Mouse (Mus musculus): ENCODE results near the gene Agap1. TPM values are rescaled to one million over a fixed set of nuclear protein-coding genes. Genes with fewer than 3 reads are reported as not detected.

The Agap1 gene
- total RNA-seq, 2 experiments from 2014 or later: 292 to 293 TPM

DNA sequence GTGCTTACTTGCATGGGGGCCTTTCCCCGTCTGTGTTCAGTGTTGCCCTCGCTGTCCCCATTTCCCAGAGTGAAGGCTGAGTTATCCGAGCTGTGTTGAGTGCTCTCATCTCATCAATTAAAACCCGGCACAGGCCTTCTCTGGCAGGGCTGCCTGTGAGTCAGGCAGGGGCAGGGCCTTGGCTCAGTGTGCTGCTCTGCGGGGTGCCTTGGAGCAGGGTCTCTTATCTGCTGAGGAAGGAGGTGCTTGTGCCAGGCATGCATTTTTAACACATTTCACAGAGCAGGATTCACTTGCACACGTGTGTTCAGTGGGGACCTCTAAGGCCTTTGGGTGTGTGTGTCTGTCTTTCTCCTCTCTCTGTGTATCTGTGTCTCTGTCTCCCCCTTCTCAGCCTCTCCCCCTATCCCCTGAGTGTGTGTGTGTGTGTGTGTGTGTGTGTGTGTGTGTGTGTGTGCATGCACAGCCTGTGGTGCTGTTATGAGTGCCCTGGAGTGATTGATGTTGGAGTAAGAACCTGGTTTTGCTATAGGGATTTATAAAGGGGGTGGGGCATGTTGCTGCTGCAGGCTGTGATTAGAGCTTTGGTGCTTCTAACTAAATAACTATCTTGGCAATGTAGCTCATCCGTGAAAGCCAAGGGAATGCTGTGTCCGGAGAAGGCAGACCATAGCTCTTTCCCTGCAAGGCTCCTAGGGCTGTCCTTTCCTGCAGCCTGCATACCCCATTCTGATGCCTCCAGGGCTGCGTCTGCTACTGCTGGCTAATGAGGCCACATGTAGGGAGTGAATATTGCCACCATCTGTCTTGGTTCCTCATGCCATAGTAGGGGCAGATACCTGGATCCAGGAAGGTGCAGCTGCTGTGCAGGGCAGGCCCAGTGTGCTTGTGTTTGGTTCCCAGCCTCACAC, 112.2 kb downstream of the Agap1 start:
- H3K27ac ChIP-seq: no peak overlapping the region
- no peak for DNase-seq (ENCODE audit: low spot score in 2 of 2)
- TF ChIP-seq CTCF (conservative IDR thresholded peaks at IDR 0.05): no peak

DNA sequence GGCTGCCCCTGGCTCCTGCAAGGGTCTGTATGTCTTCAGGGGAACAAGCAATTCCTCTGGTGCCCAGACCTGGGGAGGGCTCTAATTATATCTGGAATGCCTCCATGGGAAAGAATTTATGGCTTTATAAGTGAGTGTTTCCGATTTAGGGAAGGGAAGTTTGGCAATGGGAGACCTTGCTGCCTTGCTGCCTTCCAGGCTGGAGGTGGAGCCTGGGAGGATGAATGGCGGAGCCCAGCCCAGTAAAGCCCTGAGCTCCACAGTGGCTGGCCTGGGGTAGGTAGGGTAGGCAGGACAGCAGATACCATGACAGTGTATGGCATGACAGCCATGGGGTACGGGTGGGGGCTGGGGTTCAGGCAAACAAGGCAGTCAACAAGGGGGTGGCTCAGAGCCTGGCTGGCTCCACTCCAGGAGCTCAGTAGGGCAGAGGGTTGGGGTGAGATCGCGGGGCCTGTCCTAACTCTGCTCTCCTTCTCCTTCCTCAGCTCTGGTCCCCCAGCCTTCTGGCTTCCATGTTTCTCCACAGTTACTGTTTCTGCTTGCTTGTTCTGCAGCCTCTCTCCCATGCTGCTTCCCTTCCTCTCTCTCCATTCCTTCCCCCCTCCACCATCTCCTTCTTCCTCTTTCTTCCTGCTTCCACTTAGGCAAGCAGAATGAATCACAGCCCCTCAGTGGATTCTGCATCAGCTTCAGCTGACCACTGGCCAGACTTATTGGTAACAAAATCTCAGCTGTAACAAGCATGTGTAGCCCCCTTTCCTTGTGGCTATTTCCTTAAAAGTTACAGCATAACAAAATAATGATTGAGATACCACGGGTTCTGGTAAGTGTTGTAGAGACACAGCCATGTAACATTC, 114.2 kb downstream of the Agap1 start:
- no peak for TF ChIP-seq CTCF (conservative IDR thresholded peaks at IDR 0.05)
- no peak for DNase-seq (ENCODE audit: low spot score in 2 of 2)

More for the DNA sequence above, 112.2 kb downstream of the Agap1 start:
- H3K4me3 ChIP-seq: no peak overlapping the region

DNA sequence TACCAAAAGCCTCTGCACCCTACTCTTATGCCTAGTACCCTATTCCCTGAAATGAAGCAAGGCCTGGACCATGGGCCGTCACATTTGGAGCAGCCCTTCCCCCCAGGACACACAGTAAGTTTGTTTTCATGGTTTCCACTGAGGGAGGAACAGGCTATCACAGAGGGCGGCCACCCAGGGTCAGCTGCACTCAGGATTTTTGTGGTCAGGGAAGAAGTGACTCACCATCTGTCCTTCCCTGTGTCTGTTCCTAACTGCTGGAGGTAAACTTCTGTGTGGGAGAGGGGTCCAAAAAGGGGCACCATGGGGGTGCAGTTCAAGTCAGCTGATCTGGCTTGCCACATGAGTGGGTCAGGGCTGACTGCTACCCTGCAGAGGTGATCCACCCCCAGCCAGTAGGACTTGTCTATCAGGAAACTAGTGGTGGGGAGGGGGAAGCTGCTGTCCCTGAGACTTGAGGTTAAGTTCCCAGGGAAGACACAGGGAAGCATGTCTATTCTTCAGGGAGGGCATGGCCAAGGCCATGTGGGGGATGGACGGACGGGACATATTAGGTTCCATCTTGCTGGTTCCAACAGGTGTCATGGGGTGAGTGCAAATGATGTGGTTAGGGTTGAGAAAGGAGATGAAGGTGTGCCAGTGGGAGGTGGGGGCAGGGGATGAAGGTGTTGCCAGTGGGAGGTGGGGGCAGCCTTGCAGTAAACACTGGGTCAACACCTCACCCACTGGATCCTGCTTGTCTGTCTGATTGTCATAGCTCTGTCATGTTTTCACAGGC, 116.1 kb downstream of the Agap1 start:
- no peak overlapping the region for H3K27ac ChIP-seq
- no peak overlapping the region for H3K4me3 ChIP-seq
- TF ChIP-seq CTCF (conservative IDR thresholded peaks at IDR 0.05): no peak
- DNase-seq (ENCODE audit: low spot score in 2 of 2): no peak

More for the DNA sequence above, 114.2 kb downstream of the Agap1 start:
- H3K27ac ChIP-seq: no peak overlapping the region
- H3K4me3 ChIP-seq: no peak overlapping the region

DNA sequence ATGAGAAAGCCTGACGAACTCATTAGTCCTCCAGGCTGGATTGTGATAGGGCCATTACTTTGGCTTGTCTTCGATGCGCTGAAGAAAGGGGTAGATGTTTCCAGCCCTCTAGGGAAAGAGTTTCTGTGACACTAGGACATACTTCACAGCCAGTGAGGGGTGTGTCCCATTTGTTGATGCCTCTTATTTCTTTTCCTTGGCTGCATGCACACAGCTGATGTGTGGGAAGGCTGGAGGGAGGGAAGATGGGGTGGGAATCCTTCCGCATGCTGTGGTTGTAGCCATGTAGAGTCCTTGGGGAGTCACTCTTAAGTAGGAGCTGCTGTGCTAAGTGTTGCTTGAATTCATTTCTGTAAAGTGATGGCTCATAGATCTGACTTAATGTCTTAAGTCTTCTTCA, 118.9 kb downstream of the Agap1 start:
- Histone ChIP-seq H3K27ac (no peak overlapping the region), H3K4me3 (no peak overlapping the region)
- DNase-seq (ENCODE audit: low spot score in 2 of 2): no peak
- no peak for TF ChIP-seq CTCF (conservative IDR thresholded peaks at IDR 0.05)

DNA sequence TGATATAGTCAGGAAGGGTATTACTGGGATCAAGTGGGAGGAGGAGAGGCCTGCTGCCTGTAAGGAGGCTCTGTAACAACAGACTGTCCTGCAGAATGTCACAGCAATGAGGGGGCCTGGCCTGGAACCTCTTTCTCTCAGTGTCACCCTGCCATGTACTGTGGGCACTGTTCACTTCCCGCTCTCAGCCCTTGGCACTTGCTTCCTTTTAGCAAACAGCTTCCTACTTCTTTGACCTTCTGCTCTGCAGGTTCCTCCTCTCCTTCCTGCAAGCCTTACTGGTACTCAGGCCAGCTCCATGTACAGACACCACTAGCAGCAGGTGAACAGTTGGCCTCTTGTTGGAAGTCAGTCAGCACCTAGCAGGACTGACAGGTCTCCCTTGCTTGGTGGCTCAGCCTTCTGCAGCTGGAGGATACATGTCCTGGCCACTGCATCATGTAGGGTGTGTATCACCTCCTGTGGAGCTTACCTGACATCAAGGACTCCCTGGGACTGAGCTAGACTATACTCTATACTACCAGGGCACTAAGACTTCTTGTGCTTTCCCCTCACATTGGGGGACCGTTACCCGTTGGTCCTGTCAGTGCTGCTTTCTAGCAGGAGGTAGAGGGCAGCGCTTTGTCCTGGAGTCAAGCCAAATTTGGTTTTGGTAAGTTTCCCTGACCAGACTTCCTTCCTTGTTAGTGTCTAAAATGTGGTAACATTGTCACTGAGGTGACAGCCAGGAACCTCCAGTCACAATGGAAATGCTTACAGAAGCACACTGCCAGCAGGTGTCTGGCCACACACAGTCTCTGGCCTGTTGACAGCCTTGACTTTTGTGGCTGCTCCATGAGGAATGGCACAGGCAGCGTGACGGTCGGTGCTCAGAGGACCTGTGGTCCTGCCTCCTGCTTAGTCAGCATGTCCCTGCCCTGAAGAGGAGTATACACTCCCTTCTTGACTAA, 120.6 kb downstream of the Agap1 start:
- DNase-seq (ENCODE audit: low spot score in 2 of 2): no peak
- TF ChIP-seq CTCF (conservative IDR thresholded peaks at IDR 0.05): no peak
- no peak overlapping the region for H3K27ac ChIP-seq

DNA sequence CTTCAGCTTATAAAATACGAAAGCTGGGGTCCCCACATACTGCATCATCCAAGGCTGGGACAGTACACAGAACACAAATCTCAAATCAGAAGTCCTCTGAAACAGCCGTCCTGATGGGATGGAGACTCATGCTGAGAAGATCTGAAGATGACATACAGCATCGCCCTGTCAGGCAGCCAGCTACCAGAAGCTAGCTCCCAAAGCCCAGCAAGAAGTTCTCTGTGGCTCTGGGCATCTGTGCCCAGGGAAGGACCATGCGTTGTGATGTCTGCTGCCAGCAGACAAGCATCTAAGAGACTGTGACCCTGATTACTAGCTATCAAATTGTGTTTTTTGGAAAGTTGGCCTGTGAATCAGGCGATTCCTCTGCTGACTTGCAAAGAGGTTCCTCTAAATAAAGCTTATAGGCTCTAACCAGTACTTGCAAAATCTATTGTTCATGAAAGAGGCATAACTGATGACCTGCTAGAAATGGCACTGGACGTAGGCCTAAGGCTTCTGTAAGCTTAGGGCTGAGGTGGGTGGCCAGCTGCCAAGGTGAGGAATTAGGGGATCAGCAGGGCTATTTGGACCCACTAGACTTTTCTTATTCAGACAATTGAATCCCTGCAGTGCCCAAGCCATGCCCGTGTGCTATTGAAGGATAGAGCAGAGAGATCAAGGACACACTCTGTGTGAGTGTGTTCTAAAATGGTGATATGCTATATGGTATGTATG, 121.7 kb downstream of the Agap1 start:
- peak overlapping the region; percentile 92 for H3K27ac ChIP-seq
- peak overlapping the region; percentile 36; the same call in 1 of the 2 replicates for H3K4me3 ChIP-seq
- DNase-seq (ENCODE audit: low spot score in 2 of 2): no peak
- TF ChIP-seq CTCF (conservative IDR thresholded peaks at IDR 0.05): no peak

More for the DNA sequence above, 120.6 kb downstream of the Agap1 start:
- H3K4me3 ChIP-seq: no peak overlapping the region

DNA sequence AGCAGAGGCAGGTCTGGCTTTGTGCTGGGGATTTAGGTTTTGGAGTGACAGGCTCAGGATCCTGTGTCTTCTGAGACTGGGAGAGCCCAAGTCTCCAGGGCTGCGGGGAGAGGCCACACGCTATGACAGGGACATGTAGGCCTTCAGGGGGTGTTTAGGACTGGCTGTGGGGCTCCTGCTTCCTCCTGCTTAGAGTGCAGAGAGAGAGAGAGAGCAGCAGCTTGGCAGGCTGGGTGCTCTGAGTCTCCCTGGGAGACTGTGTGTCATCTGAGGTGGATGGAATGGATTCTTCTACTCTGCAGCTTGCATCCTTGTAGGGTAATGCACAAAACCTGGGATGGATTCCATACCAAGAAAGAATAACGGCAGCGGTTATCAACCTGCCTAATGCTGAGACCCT, 122.4 kb downstream of the Agap1 start:
- peak overlapping the region; percentile 92 for H3K27ac ChIP-seq
- TF ChIP-seq CTCF (conservative IDR thresholded peaks at IDR 0.05): no peak
- H3K4me3 ChIP-seq: peak overlapping the region; percentile 36
- DNase-seq (ENCODE audit: low spot score in 2 of 2): peak; percentile 44 to 74

DNA sequence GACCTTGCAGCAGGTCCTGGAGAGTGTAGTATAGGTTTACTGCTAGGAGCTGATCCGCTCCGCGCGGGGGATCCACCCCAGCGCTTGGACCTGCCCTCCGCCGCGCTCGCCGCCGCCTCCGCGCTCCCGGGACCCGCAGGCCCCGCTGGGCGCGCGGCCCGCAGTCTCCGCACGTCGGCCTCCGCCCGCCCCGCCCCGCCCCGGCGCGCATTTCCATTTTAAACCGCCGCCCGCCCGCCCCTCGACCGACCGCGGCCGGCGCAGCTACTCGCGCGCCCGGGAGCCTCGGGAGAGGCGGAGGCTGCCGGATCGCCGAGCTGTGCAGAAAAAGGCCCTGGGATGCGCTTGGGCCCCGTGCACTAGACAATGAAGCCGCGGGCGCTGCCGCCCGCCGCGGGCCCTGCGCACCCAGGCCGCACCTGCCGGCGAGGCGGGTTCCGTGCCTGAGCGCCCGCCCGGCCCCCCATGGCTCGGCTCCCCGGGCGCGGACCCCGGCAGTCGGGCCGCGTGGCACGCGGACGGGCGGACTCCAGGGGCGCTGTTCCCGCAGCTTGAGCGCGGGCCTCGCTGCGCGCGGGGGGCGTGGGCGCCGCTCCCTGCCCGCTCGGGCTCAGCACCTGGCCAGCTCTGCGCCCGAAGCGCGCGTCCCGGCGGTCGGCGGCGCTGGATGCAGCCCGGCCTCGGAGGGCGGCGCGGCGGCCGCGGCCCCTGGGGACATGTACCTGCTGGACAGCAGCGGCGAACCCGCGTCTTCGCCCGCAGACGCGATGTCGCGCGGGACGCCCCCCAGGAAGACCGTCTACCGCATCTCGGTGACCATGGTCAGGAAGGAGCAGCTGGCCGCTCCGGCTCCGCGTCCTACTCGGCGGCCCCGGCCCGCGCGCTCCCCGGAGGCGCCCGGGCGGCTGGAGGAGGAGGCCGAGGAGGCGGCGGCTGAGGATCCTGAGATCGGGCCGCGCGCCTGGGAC, 125.7 kb downstream of the Agap1 start:
- peak; percentile 42 for TF ChIP-seq CTCF (conservative IDR thresholded peaks at IDR 0.05)
- DNase-seq (ENCODE audit: low spot score in 2 of 2): peak; percentile 77 to 78
- Histone ChIP-seq H3K27ac (peak overlapping the region; percentile 62; the same call in 1 of the 2 replicates), H3K4me3 (peak overlapping the region; percentile 67)

DNA sequence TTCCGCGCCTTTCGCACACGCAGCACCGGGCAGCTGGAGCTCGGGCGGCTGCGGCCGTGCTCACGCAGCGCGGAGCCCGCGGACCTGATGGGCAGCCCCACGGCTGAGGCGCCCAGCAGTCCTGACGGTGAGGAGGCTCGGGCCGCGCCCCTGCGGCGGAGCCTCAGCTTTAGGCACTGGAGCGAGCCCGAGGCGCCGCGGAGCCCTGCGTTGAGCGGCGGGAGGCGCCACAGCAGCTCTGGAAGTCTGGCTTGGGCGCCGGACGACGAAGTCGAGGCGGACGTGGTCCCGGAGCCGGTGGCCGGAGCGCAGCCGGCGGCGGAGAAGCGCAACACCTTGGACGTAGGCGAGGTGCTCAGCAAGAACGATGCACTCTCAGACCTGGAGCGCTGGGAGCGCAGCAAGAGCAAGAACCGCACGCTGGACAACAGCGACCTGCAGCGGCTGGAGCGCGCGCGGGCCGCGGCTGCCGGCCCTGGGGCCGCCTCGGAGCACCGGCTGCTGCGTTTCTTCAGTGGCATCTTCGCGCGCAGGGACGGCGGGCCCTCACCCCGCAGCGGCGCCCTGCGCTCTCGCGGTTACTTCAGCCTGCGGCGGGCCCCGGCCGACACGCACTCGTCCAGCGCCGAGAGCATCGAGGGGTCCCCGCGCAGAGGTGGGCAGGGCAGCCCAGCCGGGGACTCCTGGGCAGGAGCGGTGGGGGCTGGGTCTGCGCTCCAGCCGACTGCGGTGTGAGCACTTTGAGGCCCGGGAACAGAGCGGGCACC, 126.6 kb downstream of the Agap1 start:
- H3K27ac ChIP-seq: peak overlapping the region; percentile 62; the same call in 1 of the 2 replicates
- peak; percentile 71 for TF ChIP-seq CTCF (conservative IDR thresholded peaks at IDR 0.05)
- H3K4me3 ChIP-seq: peak overlapping the region; percentile 67
- DNase-seq (ENCODE audit: low spot score in 2 of 2): no peak
